11 mouse cellular contexts compared by ENCODE assay signal in genomic region chr14:46656249-46656648, GRCm38 (mm10).
"Had no signal": no experiment of that assay in that cellular context is flagged by ENCODE, and none has a peak within 500 bp of the region (broad histone marks: within the 10 kb centered on the region; RNA-seq: fewer than 3 reads in every experiment).

No protein-coding gene starts in this region.

- H3K27ac ChIP-seq: left cerebral cortex, adult 2 months; liver, embryonic 13.5 days had no signal

- H3K27me3 ChIP-seq: liver, embryonic 13.5 days had no signal

- H3K36me3 ChIP-seq: liver, embryonic 13.5 days had no signal

- H3K4me2 ChIP-seq: liver, embryonic 13.5 days; midbrain, embryonic 11.5 days had no signal

- DNase-seq: kidney, postnatal 36 days; layer of hippocampus, postnatal 36 days; liver, embryonic 13.5 days; lung, adult 2 months; lung, postnatal 14 days; lung, postnatal 4 days; midbrain, embryonic 14.5 days; thymus, adult 18-20 months; thymus, postnatal 36 days had no signal

- H3K9ac ChIP-seq: liver, embryonic 13.5 days had no signal

- H3K4me3 ChIP-seq: left cerebral cortex, adult 2 months; liver, embryonic 13.5 days had no signal

- H3K9me3 ChIP-seq: liver, embryonic 13.5 days had no signal
